Mouse (Mus musculus): ENCODE measurements around the gene Gpr37l1. TPM values are rescaled to one million over a fixed set of nuclear protein-coding genes. Genes with fewer than 3 reads are reported as not detected.

Gpr37l1 gene
- total and polyA plus RNA-seq, 3 experiments: not detected

- Histone ChIP-seq H3K4me1 (ENCODE audit: control insufficient read depth in 1 of 2, insufficient read depth in 2 of 2) (peaks cover 0 to 6% of the 10 kb centered on the region in 2 experiments; a peak in 1 of 4 replicates), H3K9me3 (replicated peaks; ENCODE audit: low read length) (no peaks in the 10 kb centered on the region), H3K4me2 (ENCODE audit: insufficient read depth, low read depth, poor library complexity, severe bottlenecking) (no peak overlapping the region), H3K79me2 (replicated peaks; ENCODE audit: control insufficient read depth, extremely low read depth, insufficient read depth, poor library complexity, severe bottlenecking) (no peaks in the 10 kb centered on the region), H3K27me3 (replicated peaks) (no peaks in the 10 kb centered on the region), H3K27ac (ENCODE audit: insufficient read depth, low read depth) (no peak overlapping the region), H3K36me3 (replicated peaks in 1 of 2; ENCODE audit: control insufficient read depth in 1 of 2, insufficient read depth in 1 of 2, low read length in 1 of 2) (no peaks in the 10 kb centered on the region), H3K4me3 (replicated peaks in 1 of 3; ENCODE audit: low read depth in 2 of 3, low read length in 2 of 3, poor library complexity in 1 of 3) (no peak overlapping the region), H3K9ac (ENCODE audit: insufficient read depth, low read depth) (no peak overlapping the region)
- TF ChIP-seq ETS1 (conservative IDR thresholded peaks at IDR 0.05; ENCODE audit: low read depth, low read length) (no peak), RCOR1 (conservative IDR thresholded peaks at IDR 0.05; ENCODE audit: low read depth, low read length) (no peak), USF2 (conservative IDR thresholded peaks at IDR 0.05; ENCODE audit: low read depth, low read length) (no peak), POLR2A (IDR thresholded peaks at IDR 0.05; ENCODE audit: low read depth, low read length) (no peak), USF1 (IDR thresholded peaks at IDR 0.05; ENCODE audit: low read depth, low read length) (no peak)
- in situ Hi-C loops (cut with MboI; ENCODE audit: low pct_ligation_motif_present, low pct_unique_long_range_greater_than_20kb, low sequenced_read_pairs) (loop anchor here (25.0 kb wide), 1 partner anchor 500 kb away; no protein-coding TSS in a partner anchor), dilution Hi-C loops (cut with MboI; ENCODE audit: extremely low pct_ligation_motif_present, extremely low pct_unique_long_range_greater_than_20kb, low sequenced_read_pairs) (no loop called here)
- no peak for DNase-seq (ENCODE audit: extremely low read depth)
Observed at GRCm38 (mm10) chr1:135162720-135163119, 4.8 kb downstream of the Gpr37l1 start.

- H3K79me2 ChIP-seq (replicated peaks; ENCODE audit: control insufficient read depth, extremely low read depth, insufficient read depth, poor library complexity, severe bottlenecking): no peaks in the 10 kb centered on the region
- in situ Hi-C loops (cut with MboI; ENCODE audit: low pct_ligation_motif_present, low pct_unique_long_range_greater_than_20kb, low sequenced_read_pairs): loop anchor here (25.0 kb wide), 1 partner anchor 502 kb away; no protein-coding TSS in a partner anchor
- no peak overlapping the region for H3K27ac ChIP-seq (ENCODE audit: insufficient read depth, low read depth)
- no peak overlapping the region for H3K4me2 ChIP-seq (ENCODE audit: insufficient read depth, low read depth, poor library complexity, severe bottlenecking)
- no peak overlapping the region for H3K9ac ChIP-seq (ENCODE audit: insufficient read depth, low read depth)
- no peaks in the 10 kb centered on the region for H3K9me3 ChIP-seq (replicated peaks; ENCODE audit: low read length)
- dilution Hi-C loops (cut with MboI; ENCODE audit: extremely low pct_ligation_motif_present, extremely low pct_unique_long_range_greater_than_20kb, low sequenced_read_pairs): no loop called here
- peaks cover 9 to 18% of the 10 kb centered on the region in 2 experiments for H3K36me3 ChIP-seq (replicated peaks in 1 of 2; ENCODE audit: control insufficient read depth in 1 of 2, insufficient read depth in 1 of 2, low read length in 1 of 2)
- no peak overlapping the region for H3K4me3 ChIP-seq (replicated peaks in 1 of 3; ENCODE audit: low read depth in 2 of 3, low read length in 2 of 3, poor library complexity in 1 of 3)
- no peak for TF ChIP-seq IRF4 (IDR thresholded peaks at IDR 0.05; ENCODE audit: low read depth, low read length)
- no peak for TF ChIP-seq KAT2A (IDR thresholded peaks at IDR 0.05; ENCODE audit: insufficient replicate concordance, low read length)
- TF ChIP-seq CHD2 (IDR thresholded peaks at IDR 0.05; ENCODE audit: low read length): no peak
- TF ChIP-seq ZKSCAN1 (IDR thresholded peaks at IDR 0.05; ENCODE audit: borderline replicate concordance, low read depth, low read length): no peak
- no peak for TF ChIP-seq ETS1 (conservative IDR thresholded peaks at IDR 0.05; ENCODE audit: low read depth, low read length)
- no peak for TF ChIP-seq NELFE (IDR thresholded peaks at IDR 0.05; ENCODE audit: low read depth, low read length)
- no peaks in the 10 kb centered on the region for H3K27me3 ChIP-seq (replicated peaks)
- DNase-seq (ENCODE audit: extremely low read depth): no peak
- H3K4me1 ChIP-seq (ENCODE audit: control insufficient read depth in 1 of 2, insufficient read depth in 2 of 2): peaks cover 0 to 6% of the 10 kb centered on the region in 2 experiments; a peak in 1 of 4 replicates
Observed at GRCm38 (mm10) chr1:135160411-135161050, 7.0 kb downstream of the Gpr37l1 start.

- H3K36me3 ChIP-seq (replicated peaks in 1 of 2; ENCODE audit: control insufficient read depth in 1 of 2, insufficient read depth in 1 of 2, low read length in 1 of 2): peaks cover 10 to 26% of the 10 kb centered on the region in 2 experiments
- no peak for TF ChIP-seq HCFC1 (IDR thresholded peaks at IDR 0.05; ENCODE audit: low read depth, low read length)
- TF ChIP-seq SIN3A (IDR thresholded peaks at IDR 0.05; ENCODE audit: low read length): no peak
- no peak for TF ChIP-seq SMC3 (IDR thresholded peaks at IDR 0.05; ENCODE audit: low read depth, low read length)
- no peak for TF ChIP-seq EP300 (IDR thresholded peaks at IDR 0.05; ENCODE audit: low read length)
- no peak for TF ChIP-seq IRF4 (IDR thresholded peaks at IDR 0.05; ENCODE audit: low read depth, low read length)
- TF ChIP-seq UBTF (IDR thresholded peaks at IDR 0.05; ENCODE audit: low read depth, low read length): no peak
- no peak for TF ChIP-seq NELFE (IDR thresholded peaks at IDR 0.05; ENCODE audit: low read depth, low read length)
- no peak for TF ChIP-seq ZMIZ1 (IDR thresholded peaks at IDR 0.05; ENCODE audit: low read depth, low read length)
- TF ChIP-seq KAT2A (IDR thresholded peaks at IDR 0.05; ENCODE audit: insufficient replicate concordance, low read length): no peak
- no peak for TF ChIP-seq RAD21 (IDR thresholded peaks at IDR 0.05; ENCODE audit: low read depth, low read length)
- TF ChIP-seq NRF1 (IDR thresholded peaks at IDR 0.05; ENCODE audit: low read depth, low read length): no peak
- no peak overlapping the region for H3K9ac ChIP-seq (ENCODE audit: insufficient read depth, low read depth)
- no peaks in the 10 kb centered on the region for H3K79me2 ChIP-seq (replicated peaks; ENCODE audit: control insufficient read depth, extremely low read depth, insufficient read depth, poor library complexity, severe bottlenecking)
- no peaks in the 10 kb centered on the region for H3K9me3 ChIP-seq (replicated peaks; ENCODE audit: low read length)
- no peak overlapping the region for H3K27ac ChIP-seq (ENCODE audit: insufficient read depth, low read depth)
- H3K27me3 ChIP-seq (replicated peaks): no peaks in the 10 kb centered on the region
- dilution Hi-C loops (cut with MboI; ENCODE audit: extremely low pct_ligation_motif_present, extremely low pct_unique_long_range_greater_than_20kb, low sequenced_read_pairs) (no loop called here), in situ Hi-C loops (cut with MboI; ENCODE audit: low pct_ligation_motif_present, low pct_unique_long_range_greater_than_20kb, low sequenced_read_pairs) (loop anchor here (25.0 kb wide), 1 partner anchor 503 kb away; no protein-coding TSS in a partner anchor)
- no peak for DNase-seq (ENCODE audit: extremely low read depth)
- H3K4me3 ChIP-seq (replicated peaks in 1 of 3; ENCODE audit: low read depth in 2 of 3, low read length in 2 of 3, poor library complexity in 1 of 3): no peak overlapping the region
- H3K4me1 ChIP-seq (ENCODE audit: control insufficient read depth in 1 of 2, insufficient read depth in 2 of 2): peaks cover 0 to 8% of the 10 kb centered on the region in 2 experiments; a peak in 2 of 4 replicates
- H3K4me2 ChIP-seq (ENCODE audit: insufficient read depth, low read depth, poor library complexity, severe bottlenecking): no peak overlapping the region
Observed at GRCm38 (mm10) chr1:135159556-135160123, 7.8 kb downstream of the Gpr37l1 start.

Data from CH12.LX (cell line).